Mouse (Mus musculus) cerebellum, adult 8-10 months (tissue): ENCODE data around the gene Lif.

ENCODE experiments used
- DNase-seq: peaks from one replicate; pipeline ENCODE4 v3.0.0; 2022

Lif gene

DNA sequence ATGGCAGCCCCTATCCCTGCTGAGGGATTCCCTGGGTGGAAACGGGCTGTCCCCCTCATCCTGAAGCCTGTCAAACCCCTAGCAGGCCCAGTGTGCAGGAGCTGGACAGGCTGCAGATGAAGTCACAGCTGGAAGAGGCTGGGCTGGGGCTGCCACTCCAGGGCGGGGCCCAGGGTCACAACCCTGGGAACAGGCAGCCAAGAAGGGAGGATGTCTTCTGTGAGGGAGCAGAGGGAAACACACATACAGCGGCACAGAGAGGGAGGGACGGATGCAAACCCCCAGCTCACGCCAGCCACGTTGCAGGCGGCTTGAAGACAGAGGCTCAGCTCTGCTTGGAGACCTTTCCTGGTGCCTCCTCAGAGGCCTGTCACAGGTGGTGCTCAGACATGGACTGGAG, 6.7 kb downstream of the Lif start:
- DNase-seq, result no peak

DNA sequence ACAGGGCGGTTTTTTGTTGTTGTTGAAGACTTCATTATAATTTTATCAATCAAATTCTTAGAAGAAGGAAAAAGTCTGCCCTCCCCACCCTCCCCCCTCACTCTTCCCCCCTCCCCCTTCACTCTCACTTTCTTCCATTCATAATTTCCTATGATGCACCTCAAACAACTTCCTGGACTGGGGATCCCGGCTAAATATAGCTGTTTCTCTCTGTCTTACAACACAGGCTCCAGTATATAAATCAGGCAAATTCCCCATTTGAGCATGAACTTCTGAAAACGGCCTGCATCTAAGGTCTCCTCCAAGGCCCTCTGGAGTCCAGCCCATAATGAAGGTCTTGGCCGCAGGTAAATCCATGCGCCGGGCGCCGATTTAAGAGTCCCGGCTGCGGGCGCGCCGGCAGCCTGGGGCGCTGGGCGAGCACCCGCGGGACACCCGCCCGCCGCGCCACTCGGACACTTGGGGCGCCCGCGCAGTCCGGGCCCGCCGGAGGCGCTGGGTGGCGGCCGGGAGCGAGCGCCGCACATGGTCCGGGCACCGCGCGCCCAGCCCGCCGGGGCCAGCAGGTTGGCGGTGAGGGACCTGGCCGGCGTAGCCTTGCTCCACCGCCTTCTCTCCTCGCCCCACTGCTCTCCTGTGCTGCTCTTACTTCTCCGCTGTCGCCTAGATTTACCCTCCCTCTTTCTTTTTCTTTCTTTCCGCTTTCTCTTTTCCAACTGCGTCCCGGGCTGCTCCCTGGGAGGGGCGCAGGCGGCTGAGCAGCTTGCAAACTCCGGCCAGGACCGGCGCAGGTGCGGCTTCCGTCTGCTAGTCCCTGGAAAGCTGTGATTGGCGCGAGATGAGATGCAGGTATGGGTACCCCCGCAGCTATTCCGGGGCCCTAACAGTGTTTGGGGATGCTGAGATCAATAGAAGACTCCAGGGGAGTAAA, 9.2 kb downstream of the Lif start:
- DNase-seq, result no peak

DNA sequence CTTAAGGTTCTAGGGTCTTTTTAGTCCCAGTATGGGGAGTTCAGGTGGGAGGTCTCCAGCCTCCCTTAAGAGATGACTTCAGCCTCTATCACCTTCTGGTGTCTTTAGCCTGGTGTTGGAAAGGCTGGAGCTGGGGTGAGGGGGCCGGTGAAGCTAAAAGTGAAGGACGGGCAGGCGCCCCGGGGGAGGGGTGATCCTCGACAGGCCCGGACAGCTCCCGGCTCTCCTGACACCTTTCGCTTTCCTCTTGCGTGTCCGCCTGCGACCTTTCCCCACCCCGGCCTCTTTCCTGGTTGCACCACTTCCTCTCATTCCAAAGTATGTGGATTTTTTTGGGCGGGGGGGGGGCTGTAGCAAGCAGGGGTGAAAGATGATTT, 9.8 kb downstream of the Lif start:
- DNase-seq, result no peak

DNA sequence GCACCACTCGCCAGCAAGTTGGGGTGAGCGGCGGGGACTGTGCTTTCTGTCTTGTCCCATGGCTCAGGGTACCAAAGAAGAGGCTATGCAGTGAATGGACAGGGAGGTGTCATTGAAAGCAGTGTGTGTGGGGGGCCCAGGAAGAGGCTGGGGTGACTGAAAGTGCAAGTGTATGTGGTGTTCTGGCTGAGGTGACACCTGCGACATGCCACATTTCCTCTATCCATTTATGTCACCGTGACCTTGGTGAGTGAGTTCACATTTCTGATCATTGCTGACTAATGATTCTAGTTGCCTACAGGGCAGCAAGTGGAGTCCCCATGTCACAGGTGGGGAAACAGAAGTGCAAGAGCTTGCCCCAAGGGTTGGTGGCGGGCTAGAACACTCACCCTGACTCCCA, 11.1 kb downstream of the Lif start:
- DNase-seq, result no peak

DNA sequence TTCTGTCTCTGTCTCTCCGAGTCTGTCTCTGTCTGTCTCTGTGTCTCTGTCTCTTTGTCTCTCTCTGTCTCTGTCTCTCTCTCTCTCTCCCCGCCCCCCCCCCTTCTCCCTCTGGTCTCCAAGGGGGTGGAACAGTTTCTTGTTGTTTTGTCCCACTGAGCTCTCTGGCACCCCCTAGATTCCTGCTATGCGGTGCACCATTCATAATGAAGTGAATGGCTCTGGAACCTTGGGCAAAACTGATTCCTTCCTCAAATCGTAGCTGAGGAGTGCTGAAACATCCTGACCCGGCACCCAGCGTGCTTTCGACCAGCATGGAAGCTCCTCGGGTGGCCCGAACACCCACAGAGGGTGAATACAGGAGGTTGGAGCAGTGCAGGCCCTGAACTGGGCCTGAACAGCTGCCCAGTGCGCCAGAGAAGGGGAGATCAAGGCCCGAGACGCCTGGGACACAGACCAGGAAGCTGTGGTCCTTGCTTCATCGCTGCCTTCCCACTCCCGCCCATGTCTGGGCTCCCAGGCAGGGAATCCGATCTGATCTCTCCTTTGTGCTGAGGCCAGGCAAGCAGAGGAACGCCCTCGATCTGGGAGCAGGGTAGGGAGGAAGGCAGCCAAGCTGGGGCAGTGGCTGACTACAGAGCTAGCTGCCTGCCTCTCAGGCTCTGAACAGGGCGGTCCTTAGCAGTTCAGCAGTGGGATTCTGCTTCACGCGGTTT, 13.5 kb downstream of the Lif start:
- no peak for DNase-seq

DNA sequence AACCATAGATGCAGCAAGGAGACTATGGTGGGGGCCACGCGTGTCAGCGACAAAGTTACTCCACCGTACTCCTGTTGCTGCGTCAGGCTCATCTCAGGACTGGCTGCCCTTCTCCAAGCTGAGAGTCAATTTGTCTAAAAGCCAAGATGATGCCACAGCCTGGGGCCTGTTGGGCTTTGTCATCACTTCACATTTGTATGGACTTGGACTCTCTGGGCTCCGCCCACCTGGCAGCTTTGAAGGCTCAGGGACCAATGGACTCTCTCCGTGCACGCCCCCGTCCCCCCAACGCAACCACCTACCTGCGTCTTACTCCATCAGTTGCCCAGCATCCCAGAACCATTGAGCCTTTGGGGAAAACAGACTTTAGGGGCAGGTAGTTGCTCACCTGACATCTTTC, 14.2 kb downstream of the Lif start:
- DNase-seq, result no peak

DNA sequence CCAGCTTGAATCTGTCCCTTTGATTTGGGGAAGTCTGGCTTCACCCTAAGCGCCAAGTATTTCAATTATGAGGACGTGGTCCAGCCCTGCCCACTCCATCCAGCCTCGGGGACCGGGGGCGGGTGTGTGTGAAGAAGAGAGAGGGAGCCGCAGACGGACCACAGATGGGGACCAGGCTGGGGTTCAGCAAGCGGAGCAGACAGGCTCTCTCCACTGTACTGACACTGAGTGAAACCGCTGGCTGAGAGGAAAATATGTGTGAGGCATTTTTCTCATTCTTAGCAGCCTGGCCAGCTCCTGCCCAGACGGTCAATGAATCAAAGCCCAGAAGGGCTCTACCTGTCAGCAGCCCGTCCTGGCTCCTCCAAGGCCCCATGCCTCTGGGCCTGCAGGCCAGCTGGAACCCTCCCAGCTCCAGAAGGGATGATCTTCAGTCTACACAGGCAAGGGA, 19.1 kb downstream of the Lif start:
- no peak for DNase-seq

DNA sequence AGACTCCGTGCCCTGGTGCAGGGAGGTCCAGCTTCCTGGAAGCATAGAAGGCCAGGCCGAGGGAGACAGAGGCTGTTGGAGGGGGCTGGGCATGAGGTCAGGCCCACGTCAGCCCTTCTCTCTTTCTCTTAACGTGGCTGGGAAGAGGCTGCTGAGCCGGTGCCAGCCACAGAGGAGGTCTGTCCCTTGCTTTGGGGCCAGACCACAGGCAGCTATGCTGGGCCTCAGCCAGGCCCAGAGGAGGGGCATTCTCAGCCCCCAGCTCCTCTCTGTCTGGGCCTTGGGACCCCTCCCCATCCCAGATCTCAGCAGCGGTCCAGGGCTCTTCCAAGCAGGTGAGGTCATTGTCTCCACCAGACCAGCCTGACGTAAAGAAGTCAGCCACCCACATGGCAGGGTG, 22.6 kb downstream of the Lif start:
- DNase-seq, result no peak

DNA sequence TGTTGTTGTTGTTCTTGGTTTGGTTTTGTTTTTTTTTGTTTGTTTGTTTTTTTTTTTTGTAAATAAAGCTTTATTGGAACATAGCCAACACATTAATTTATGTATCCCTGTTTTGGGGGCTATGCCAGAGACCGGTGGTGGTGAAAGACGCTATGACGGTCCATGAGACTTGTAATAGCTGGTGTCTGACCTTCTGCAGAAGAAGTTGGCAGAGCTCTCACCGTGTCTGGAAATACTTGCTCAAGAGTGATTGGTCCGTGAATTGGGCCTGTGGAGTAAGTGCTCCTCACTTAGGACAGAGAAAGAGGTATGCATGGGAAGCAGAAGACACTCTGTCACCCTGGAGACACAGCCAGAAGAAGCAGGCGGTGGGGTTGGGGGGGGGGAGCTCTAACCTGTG, 24.5 kb downstream of the Lif start:
- no peak for DNase-seq

DNA sequence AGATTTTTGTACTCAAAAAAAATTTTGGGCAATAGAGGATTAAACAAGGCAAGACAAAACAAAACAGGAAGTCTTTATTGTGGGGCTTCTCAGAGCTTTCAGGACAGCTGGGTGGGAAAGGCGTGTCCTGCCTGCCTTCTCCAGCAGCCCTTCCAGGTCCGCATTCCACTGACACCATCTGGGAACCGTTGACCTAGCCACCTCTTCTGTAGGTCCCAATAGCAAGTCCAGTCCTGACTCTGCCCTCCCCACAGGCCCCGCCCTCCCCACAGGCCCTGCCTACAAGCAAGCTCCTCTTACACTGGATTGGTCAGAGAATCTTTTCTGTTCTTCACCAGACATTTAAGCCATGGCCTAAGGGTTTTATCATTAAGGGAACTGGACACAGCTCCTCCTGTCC, 26.3 kb downstream of the Lif start:
- no peak for DNase-seq

DNA sequence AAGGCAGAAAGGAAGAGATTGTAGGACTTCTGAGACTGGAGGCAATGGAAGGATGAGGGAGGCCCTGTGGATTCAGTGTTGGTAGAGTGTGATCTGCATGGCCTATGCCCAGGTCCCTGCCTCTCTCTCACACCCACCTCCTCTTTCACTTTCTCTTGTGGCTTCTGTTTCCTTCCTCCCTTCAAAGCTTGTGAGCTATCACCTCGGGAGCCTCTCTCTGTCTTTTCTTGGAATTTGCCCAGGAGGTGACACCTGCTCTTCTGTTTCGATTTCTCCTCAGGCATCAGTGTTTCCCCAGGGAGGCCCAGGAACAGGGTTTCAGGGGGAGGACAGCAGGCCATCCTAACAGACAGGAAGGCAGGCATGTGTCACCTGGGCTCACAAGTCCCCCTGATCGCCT, 31.9 kb downstream of the Lif start:
- no peak for DNase-seq

DNA sequence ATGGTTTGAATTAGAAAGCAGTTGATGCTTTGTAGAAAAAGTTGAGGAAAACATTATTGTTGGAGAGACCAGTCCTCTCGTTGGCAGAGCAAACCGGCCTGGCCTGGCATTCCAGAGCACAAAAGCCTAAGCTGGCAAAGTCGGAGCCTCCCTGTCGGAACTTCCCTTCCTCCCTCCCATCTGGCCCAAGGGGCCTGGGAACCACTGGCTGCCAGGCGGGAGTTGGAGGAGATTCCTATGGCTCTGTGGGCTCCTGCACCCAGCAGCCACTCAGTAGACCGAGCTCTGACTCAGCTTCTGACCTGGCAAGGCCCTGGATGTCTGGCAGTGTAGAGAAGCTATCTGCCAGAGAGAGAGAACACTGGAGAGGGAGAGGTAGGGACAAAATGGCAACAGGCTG, 34.3 kb downstream of the Lif start:
- DNase-seq, result peak; percentile 32

DNA sequence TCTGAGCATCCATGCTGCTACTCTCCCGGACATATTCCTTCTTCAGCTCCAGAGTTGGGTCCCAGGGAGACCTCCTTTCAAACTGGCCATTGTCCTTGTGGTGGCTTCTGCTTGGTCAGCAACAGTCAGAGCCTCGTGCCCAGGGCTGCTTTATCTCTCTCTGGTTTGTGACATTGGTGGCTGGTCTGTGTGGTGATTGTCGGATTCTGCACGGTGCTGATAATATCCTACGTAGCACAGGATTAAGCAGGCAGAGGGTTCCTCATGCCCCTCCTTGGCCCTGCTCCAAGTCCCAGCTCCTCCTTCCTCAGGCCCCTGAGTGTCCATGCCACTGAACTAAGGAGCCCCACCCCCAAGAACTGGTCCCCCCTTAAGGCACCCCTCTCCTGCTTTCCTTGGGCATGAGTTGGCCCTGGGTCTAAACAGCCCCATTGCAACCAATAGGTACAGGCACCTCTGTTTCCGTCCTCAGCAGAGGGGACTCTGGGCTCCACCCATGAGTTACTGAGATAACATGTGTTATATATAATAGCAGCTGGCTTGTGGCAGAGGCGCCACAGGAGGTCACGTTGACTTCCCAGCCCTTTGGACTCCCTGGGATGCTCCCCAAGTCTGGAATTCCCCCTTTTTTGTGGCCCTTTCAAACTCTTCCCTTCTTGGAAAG, 35.0 kb downstream of the Lif start:
- DNase-seq, result no peak

DNA sequence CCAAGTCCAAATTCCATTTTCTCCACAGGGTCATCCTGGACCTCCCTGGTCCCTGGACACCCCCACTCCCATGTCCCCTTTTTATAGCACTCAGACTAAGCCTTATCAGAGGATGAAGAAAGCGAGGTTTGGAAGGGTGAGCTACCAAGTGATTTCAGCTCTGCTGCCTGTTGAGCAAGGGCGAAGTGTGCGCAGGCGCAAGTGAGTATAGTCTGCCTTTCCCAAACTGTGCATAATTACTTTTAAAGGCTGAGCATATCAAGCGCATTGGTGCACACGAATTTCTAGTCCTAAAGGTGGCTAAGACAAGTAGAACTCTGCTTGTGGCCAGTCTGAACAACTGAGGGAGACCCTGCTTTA, 35.5 kb downstream of the Lif start:
- no peak for DNase-seq

DNA sequence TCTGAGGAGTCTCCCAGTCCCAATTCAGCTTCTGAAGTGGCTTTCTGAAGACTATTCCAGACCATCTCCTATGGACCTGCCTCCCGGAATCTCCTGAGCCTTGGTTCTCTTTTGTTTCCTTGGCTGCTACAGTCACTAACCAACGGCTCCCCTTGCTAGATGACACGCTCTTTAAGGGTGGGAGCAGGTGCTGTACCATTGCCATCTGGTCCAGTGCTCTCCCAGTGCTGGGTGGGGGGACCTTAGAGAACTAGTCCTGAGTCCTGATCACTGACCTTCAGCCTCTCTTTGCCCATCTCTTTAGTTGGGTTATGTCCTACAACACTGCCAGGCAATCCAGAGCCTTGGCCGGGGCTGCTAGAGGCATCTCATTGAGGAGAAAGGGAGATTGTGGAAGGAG, 36.1 kb downstream of the Lif start:
- no peak for DNase-seq

DNA sequence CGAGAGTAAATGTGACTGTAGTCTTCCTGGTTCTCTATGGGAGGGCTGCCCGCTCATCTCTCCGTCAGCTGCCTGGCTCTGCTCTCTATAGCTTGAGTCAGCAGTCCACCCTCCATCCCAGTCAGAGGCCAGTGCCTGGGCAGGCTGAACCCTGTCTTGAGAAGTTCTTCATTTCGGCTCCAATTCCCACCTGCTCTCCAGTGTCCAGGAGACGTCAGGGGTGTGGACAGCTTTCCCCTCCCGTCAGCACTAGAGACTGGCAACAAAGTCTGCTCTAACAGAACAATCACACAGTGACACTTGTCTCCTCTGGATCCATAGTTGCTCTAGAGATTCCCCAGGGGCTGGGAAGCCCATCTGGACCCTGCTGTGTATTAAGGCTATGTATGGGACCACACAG, 36.7 kb downstream of the Lif start:
- no peak for DNase-seq

DNA sequence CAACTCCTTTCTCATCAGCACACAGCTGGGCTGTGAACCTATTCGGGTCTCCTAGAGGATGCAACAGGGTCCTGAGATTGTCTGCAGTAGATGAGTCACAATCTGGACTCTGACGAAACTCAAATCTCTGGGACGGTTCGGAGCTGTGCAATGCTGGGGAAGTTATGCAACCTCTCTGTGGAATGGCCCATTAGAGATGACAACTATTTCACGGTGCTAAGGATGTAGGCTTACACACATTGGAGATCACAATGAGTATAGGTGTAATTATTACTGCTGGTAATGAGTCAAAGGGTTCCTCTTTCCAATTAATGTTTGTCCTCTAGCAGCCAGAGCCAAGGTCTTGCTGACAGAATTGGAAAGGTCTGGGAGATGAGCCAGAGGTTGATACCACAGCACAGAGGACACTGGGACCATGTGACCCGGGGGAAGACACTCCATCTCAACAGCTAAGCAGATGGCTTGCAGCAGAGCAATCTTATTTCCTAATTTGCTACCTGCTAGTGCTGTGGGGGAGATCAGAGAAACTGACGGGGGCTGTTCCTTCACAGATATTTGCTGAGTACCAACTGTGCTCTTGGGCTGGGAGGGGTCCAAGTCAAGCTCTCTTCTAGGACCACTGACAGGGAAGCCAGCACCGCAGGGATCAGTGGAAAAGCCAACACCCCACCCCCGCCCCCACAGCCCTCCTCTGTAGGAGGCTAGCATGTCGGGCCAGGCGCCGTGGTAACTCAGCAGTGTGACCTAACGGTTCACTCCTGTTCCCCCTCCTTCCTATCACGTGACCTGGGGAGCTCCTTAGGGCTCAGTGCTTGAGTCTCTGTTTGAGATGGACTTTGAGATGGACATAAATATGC, 37.4 kb downstream of the Lif start:
- peak; percentile 31 for DNase-seq

DNA sequence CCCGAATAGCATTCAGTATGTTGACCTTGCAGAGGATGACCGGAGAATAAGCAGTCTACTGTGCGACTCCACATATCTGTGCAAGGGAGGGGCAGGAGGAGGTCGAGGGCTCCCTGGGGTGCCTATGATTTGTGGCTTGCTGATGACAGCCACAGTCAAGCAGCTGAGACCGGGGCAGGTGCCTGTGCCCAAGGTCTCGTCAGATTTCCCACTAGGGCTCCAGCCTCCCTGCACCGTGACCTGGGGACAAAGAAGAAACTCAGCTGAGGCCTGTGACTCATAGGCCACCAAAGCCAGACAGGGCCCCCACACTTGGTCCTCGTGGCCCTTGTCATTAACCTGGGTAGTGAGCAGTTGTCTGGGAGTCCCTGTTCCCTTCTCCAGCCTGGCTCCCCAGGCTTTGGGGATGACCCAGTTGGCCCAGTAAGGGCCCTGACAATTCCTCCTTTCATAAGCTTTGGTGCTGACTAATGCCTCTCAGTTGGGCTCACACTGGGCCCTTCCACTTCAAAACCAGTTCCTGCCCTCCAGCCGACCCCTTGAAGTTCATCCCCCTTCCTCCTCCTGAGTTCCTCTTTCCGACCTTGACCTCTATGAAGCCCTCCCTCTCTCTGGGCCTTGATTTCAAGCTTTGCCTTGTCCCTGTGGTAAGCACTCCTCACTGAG, 39.4 kb downstream of the Lif start:
- no peak for DNase-seq

DNA sequence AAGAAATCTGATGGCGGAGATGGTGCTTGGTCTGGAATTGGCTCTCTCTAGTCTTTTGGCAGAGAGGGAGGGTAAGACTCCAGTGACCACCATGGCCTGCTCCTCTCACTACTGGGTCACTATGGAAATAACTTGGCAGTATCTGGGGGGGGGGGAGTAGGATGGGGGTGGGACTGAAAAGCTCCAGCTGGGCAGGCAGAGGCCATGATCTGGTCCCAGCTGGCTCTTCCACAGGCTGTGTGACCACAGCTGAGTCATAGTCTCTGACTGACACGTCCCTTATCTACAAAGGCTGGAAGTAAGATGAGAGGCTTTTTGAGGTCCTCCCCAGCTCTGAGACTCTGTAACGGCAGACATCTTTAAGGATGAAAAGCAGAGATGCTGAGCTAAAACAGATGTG, 40.4 kb downstream of the Lif start:
- no peak for DNase-seq

DNA sequence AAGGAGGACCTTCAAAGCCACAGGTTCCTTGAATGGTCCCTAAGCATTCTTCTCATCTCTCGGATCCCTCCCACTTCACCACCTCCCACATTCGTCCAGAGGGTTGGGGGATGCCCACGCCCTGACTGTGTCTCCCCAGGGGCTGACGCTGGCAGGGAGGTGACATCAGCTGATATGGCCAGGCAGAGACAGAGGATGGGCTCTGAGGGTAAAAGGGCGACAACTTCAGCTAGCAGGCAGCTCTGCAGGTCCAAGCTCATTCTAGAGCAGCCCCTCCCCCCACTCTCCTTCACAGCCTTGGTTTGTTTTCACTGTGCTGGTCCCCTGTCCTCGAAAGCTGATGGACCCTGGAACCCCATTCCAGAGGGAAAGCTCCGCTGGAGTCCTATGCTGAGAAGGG, 41.3 kb downstream of the Lif start:
- no peak for DNase-seq

DNA sequence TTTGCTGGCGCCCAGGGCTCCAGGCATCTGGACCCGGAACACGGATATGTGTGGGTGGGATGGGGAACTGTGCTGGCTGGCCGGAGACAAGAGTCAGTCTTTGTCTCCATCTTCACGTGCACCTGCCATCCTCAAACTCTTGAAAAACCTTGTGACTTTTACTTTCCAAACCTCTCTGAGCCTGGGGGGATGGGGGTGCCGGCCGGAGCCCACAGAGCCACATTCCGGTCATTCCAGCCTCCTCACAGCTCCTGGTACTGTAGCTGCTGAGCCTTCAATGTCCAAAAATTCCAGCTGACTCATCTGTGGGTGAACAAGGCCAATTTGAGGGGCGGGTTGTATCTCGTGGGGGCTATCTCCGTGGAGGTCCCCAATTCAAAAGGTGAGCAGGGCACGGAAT, 41.8 kb downstream of the Lif start:
- no peak for DNase-seq

DNA sequence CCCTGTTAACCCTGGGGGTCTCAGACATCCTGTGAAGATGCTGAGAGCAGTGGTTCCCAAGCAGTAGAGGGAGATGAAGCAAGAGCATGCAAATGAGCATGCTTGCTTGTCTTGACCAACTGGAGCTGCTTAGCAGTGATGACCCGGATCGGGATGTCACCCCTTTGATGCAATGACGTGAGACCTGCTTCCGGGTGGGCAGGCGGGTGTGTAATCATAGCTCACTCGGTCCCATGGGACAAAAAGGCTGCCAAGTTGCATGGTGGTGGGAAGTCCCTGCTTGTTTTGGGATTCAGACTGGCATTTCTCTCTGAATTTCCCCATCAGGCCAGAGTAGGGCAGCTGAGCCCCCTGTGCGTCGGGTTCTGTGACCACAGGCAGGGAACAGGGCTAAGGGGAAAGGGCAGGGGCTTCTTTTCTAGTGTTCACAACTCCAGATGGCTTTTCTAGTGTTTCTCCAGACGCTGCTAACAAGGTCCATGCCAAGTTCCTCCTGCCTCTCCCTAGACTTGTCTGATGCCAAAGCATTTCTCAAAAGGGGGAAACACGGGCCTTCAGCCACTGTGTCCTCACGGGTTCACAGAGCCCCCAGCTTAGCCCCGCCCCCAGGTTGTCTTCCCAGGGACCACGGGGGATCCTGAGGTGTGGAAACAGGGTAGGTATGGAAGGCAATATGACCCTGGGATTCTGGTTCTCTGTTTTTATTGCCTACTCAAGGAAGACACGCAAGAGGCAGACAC, 42.5 kb downstream of the Lif start:
- no peak for DNase-seq
